Mouse (Mus musculus): ENCODE measurements around the gene Il2rg. TPM values are rescaled to one million over a fixed set of nuclear protein-coding genes. Genes with fewer than 3 reads are reported as not detected.

Gene Il2rg
- total and polyA plus RNA-seq, 3 experiments: 82.6 to 294 (median 88.0) TPM

GRCm38 (mm10) chrX:101221834-101222795 lies 45.9 kb downstream of the Il2rg start, which contains the start of gene Snx12:
TSS of gene Snx12 (minus strand) at chrX:101222563.
- Histone ChIP-seq H3K27ac (ENCODE audit: insufficient read depth, low read depth) (peak within 1 kb of the TSS; percentile 12), H3K79me2 (replicated peaks; ENCODE audit: control insufficient read depth, extremely low read depth, insufficient read depth, poor library complexity, severe bottlenecking) (peaks cover 12% of the 10 kb centered on the region; the same call in 1 of the 2 replicates), H3K27me3 (replicated peaks) (no peaks in the 10 kb centered on the region), H3K4me1 (ENCODE audit: control insufficient read depth in 1 of 2, insufficient read depth in 2 of 2) (peaks cover 0 to 3% of the 10 kb centered on the region in 2 experiments; a peak in 2 of 4 replicates), H3K9ac (ENCODE audit: insufficient read depth, low read depth) (peak within 1 kb of the TSS; percentile 72), H3K4me2 (ENCODE audit: insufficient read depth, low read depth, poor library complexity, severe bottlenecking) (peak within 1 kb of the TSS; percentile 89), H3K9me3 (replicated peaks; ENCODE audit: low read length) (no peaks in the 10 kb centered on the region), H3K4me3 (replicated peaks in 1 of 3; ENCODE audit: low read depth in 2 of 3, low read length in 2 of 3, poor library complexity in 1 of 3) (peak within 1 kb of the TSS; percentile 63 to 75 (median 66)), H3K36me3 (replicated peaks in 1 of 2; ENCODE audit: control insufficient read depth in 1 of 2, insufficient read depth in 1 of 2, low read length in 1 of 2) (peaks cover 0 to 5% of the 10 kb centered on the region in 2 experiments)
- peak; percentile 90 for DNase-seq (ENCODE audit: extremely low read depth)
- in situ Hi-C loops (cut with MboI; ENCODE audit: low pct_ligation_motif_present, low pct_unique_long_range_greater_than_20kb, low sequenced_read_pairs) (no loop called here), dilution Hi-C loops (cut with MboI; ENCODE audit: extremely low pct_ligation_motif_present, extremely low pct_unique_long_range_greater_than_20kb, low sequenced_read_pairs) (no loop called here)
- TF ChIP-seq POLR2AphosphoS2 (IDR thresholded peaks at IDR 0.05; ENCODE audit: low read depth, low read length) (peak; percentile 60; the same call in 1 of the 2 replicates), KAT2A (IDR thresholded peaks at IDR 0.05; ENCODE audit: insufficient replicate concordance, low read length) (peak; percentile 81; the same call in 1 of the 2 replicates), BHLHE40 (IDR thresholded peaks at IDR 0.05; ENCODE audit: low read depth, low read length) (peak; percentile 35; the same call in 1 of the 2 replicates), MYC (IDR thresholded peaks at IDR 0.05; ENCODE audit: low read depth, low read length) (peak; percentile 76), CTCF (conservative IDR thresholded peaks at IDR 0.05 in 1 of 2, IDR thresholded peaks at IDR 0.05 in 1 of 2; ENCODE audit: low read depth in 2 of 2, low read length in 2 of 2) (no peak), NELFE (IDR thresholded peaks at IDR 0.05; ENCODE audit: low read depth, low read length) (peak; percentile 86), MAX (IDR thresholded peaks at IDR 0.05; ENCODE audit: low read length) (no peak), USF2 (conservative IDR thresholded peaks at IDR 0.05; ENCODE audit: low read depth, low read length) (no peak), RCOR1 (conservative IDR thresholded peaks at IDR 0.05; ENCODE audit: low read depth, low read length) (no peak), MXI1 (IDR thresholded peaks at IDR 0.05; ENCODE audit: low read depth, low read length) (peak; percentile 67), ZNF384 (IDR thresholded peaks at IDR 0.05; ENCODE audit: low read depth, low read length) (no peak), PAX5 (IDR thresholded peaks at IDR 0.05; ENCODE audit: low read length) (no peak), MEF2A (IDR thresholded peaks at IDR 0.05; ENCODE audit: borderline replicate concordance, low read depth, low read length) (peak; percentile 60; the same call in 1 of the 2 replicates), SMC3 (IDR thresholded peaks at IDR 0.05; ENCODE audit: low read depth, low read length) (no peak), CHD2 (IDR thresholded peaks at IDR 0.05; ENCODE audit: low read length) (no peak), EP300 (IDR thresholded peaks at IDR 0.05; ENCODE audit: low read length) (no peak), IRF4 (IDR thresholded peaks at IDR 0.05; ENCODE audit: low read depth, low read length) (peak; percentile 79), UBTF (IDR thresholded peaks at IDR 0.05; ENCODE audit: low read depth, low read length) (no peak), POLR2A (IDR thresholded peaks at IDR 0.05; ENCODE audit: low read depth, low read length) (peak; percentile 70), ZC3H11A (IDR thresholded peaks at IDR 0.05; ENCODE audit: low read depth, low read length) (no peak), CHD1 (IDR thresholded peaks at IDR 0.05; ENCODE audit: low read depth, low read length) (no peak), RAD21 (IDR thresholded peaks at IDR 0.05; ENCODE audit: low read depth, low read length) (no peak), USF1 (IDR thresholded peaks at IDR 0.05; ENCODE audit: low read depth, low read length) (no peak), TBP (conservative IDR thresholded peaks at IDR 0.05; ENCODE audit: low read depth, low read length) (peak; percentile 90), HCFC1 (IDR thresholded peaks at IDR 0.05; ENCODE audit: low read depth, low read length) (peak; percentile 96), MAZ (IDR thresholded peaks at IDR 0.05; ENCODE audit: low read depth, low read length) (peak; percentile 88), JUND (conservative IDR thresholded peaks at IDR 0.05; ENCODE audit: low read depth, low read length) (no peak), ZKSCAN1 (IDR thresholded peaks at IDR 0.05; ENCODE audit: borderline replicate concordance, low read depth, low read length) (peak; percentile 86; the same call in 1 of the 2 replicates), JUN (IDR thresholded peaks at IDR 0.05; ENCODE audit: insufficient read depth, low read depth, low read length) (no peak), ETS1 (conservative IDR thresholded peaks at IDR 0.05; ENCODE audit: low read depth, low read length) (no peak), GABPA (IDR thresholded peaks at IDR 0.05; ENCODE audit: insufficient replicate concordance, low read depth, low read length) (no peak), ELF1 (IDR thresholded peaks at IDR 0.05; ENCODE audit: low read depth, low read length) (peak; percentile 89), TCF12 (IDR thresholded peaks at IDR 0.05; ENCODE audit: low read depth, low read length) (peak; percentile 86), SIN3A (IDR thresholded peaks at IDR 0.05; ENCODE audit: low read length) (peak; percentile 85; the same call in 1 of the 2 replicates), E2F4 (IDR thresholded peaks at IDR 0.05; ENCODE audit: insufficient replicate concordance, low read depth, low read length) (no peak; the same call in 1 of the 2 replicates), ZMIZ1 (IDR thresholded peaks at IDR 0.05; ENCODE audit: low read depth, low read length) (no peak), MAFK (IDR thresholded peaks at IDR 0.05; ENCODE audit: insufficient replicate concordance, low read length) (no peak), NRF1 (IDR thresholded peaks at IDR 0.05; ENCODE audit: low read depth, low read length) (peak; percentile 94)

Data from CH12.LX (cell line).